Mouse (Mus musculus) T-helper 2 cell (primary cell): ENCODE measurements around the gene Guca2b.

Experiments used
- in situ Hi-C: fragments of 300-600 bp; cut with MboI, MseI; formaldehyde crosslinking; loops from one replicate; pipeline ENCODE4 v1.15.1; 2025; ENCODE audit warnings: high pct_unique_total_duplicates

Gene Guca2b

DNA sequence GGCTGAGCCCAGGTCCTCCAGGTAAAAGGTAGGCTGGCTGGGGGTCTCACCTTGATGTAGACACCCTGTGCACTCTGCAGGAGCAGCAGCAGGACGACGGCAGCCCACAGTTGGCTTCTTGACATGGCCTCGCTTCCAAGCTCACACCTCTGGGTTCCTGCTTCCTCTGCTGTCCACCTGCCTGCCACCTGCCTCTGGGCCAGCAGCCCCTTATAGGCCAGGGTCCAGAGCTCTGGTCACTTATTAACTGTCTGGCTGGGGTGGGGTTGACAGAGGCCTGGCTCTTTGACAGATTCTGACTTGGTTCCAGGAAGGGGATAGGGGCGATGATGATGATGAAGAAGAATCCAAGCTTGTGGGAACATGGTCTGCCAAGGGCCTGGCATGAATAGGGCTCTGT, at the start of gene Guca2b:
Gene Guca2b, minus strand, starts transcription at position 224 of the 400 bp plus-strand sequence.
- in situ Hi-C loops: no loop called here

GRCm38 (mm10) chr4:119707751-119708150, 49.0 kb upstream of the Guca2b start:
- in situ Hi-C loops: no loop called here

DNA sequence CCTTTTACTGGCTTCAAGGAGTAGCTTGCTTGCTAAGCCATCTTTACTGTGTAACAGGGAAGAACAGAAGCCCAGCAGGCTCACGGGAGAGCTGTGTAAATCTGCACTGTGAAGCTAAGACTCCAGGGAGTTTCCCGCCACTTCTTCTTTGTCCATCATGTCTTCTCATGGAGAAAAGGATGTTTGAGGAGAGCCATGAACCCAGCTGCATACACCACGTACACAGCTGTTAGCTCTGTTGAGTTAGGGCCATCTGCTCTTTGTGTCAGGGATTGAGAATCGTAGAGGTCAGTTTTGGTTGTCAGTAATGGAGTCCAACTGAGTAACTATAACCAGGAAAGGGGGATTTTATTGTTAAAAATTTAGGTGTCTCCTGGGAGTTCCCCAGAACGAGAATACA, 48.6 kb upstream of the Guca2b start:
- in situ Hi-C loops: no loop called here

- in situ Hi-C loops: no loop called here
Observed at GRCm38 (mm10) chr4:119703965-119704364, 45.2 kb upstream of the Guca2b start.

- in situ Hi-C loops: no loop called here
Observed at GRCm38 (mm10) chr4:119701269-119701954, 42.7 kb upstream of the Guca2b start.

DNA sequence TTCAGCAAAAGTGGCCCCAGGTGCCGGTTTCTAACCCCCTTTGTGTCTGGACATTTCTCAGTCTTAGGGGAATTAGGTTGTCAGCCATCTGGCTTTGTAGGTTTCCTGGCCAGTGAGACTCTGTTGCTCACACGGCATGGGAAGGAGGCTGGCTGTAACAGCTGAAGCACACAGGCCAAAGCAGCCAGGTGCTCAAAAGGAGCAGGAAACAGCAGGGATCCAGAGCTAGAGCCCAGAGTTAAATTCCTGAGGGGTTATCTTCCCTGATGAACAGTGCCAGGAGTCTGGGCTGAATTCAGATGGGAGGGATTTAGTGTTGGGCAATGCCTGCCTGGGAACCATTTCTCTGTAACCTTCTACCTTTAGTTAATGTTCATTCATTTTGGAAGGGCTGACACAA, 39.6 kb upstream of the Guca2b start:
- in situ Hi-C loops: loop anchor here (5.0 kb wide), 1 partner anchor 59 kb away; no protein-coding TSS in a partner anchor

DNA sequence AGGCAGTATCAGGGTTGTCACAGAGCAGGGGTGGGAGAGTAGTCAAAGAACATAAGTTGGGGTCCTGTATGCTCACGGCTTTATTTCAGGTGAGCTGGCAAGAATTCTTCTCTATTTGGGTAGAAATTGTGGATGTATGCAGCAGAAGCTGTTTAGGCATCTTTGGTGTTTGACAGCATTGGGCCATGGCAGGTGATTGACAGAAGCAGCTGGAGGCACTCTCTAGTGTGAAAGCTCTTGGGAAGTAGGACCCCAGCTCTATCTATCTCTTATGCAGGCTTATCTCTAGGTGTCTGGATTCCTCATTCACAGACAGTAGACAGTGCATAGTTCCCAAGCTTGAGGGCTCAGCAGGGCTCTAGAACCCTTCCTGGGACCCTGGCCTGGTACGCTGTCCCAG, 27.0 kb upstream of the Guca2b start:
- in situ Hi-C loops: no loop called here

- in situ Hi-C loops: no loop called here
Observed at GRCm38 (mm10) chr4:119682596-119682995, 23.8 kb upstream of the Guca2b start.

- in situ Hi-C loops: no loop called here
Observed at GRCm38 (mm10) chr4:119672685-119673084, 13.9 kb upstream of the Guca2b start.

DNA sequence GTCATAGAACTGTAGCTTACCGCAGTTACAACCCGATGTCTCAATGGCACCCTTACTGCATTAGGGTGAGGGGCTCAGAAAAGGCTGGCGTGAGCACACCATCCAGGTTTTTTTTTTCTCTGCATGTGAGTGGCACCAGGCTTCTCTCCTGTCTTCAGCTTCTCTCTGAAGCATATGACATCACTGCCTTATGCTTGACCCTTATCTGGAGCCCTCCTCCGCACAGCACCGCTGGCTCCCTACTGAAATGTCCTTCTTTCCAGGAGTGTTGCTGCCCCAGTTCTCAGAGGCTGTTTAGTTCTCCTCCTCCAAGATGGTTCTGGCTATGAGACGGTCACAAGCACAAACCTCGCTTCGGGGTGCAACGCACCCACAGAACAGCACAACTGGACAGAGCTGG, 12.4 kb upstream of the Guca2b start:
- in situ Hi-C loops: no loop called here

DNA sequence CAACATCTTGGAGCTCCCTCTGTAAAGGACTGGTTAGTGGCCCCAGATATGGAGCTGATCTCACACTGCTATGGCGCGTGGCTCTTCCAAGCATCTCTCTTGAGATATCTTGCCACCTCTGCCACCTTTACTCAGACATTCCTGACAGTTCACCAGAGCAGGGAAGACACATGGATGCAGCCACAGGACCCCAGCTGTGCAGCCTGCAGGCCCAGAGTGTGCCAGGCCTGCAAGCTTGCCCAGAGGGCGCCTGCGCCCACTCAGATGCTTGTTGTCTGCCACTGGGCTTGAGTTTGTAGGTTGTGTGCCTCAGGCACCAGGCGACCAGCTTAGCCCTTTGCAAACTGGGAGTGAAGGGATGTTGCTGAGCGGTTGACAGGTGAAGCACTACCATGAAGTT, 12.0 kb upstream of the Guca2b start:
- in situ Hi-C loops: no loop called here

- in situ Hi-C loops: no loop called here
Observed at GRCm38 (mm10) chr4:119670210-119670555, 11.4 kb upstream of the Guca2b start.

DNA sequence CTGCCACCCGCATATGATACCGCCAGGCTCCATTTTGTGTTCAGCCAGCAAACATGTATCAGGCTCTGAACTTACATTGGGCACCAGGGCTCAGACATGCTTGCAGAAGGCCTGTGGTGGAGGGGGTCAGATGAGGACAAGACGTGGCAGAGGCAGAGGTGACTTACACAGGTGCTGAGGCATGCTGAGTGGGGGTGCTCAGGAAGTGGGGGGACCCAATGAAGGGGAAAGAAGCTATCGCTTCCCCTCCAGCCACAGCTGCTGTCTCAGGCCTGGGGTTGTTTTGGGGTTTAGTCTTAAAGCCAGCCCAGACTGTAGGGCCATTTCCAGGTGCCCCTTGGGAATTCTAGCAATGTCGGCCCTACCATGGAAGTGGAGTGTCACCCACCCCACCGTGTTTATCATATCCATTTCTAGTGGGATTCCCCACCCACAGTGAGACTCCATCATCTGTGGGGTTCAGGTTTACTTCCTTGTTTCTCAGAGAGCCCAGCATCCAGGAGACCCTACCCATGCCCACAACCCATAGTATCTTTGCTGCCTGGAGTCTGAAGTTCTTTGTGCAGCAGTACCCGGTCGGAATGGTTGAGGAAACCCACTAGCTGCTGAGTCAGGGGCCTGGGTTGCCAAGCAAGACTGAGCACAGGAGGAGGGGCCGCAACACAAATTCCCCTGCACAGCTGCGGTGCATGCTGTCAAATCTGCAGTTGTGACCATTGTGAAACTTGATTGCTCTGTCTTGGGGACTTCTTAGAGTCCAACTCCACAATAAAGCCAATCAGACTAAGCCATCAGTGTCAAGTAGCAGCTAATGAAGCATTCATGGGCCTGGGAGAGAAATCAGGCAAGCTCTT, 10.8 kb upstream of the Guca2b start:
- in situ Hi-C loops: no loop called here

DNA sequence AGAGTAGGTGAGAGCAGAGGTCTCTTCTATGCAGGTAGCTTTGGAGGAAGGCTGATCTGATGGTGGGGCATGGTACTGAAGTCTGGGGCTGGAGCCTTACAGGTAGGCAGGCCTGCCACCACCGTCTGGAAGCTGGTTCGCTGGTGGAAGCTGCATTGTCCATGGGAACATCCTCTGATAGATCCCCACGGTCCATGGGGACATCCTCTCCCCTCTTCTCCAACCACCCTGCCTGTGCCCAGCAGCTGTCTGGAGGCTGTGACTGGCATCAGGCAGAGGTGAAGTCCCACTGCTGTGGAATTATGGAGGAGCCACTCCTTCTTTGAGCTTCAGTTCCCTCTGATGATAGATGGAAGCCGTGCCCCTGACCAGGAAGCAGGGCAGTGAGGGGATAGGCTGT, 9.8 kb upstream of the Guca2b start:
- in situ Hi-C loops: no loop called here

GRCm38 (mm10) chr4:119668185-119668584, 9.4 kb upstream of the Guca2b start:
- in situ Hi-C loops: no loop called here

- in situ Hi-C loops: no loop called here
Observed at GRCm38 (mm10) chr4:119667454-119667853, 8.7 kb upstream of the Guca2b start.

- in situ Hi-C loops: no loop called here
Observed at GRCm38 (mm10) chr4:119666116-119666515, 7.4 kb upstream of the Guca2b start.

DNA sequence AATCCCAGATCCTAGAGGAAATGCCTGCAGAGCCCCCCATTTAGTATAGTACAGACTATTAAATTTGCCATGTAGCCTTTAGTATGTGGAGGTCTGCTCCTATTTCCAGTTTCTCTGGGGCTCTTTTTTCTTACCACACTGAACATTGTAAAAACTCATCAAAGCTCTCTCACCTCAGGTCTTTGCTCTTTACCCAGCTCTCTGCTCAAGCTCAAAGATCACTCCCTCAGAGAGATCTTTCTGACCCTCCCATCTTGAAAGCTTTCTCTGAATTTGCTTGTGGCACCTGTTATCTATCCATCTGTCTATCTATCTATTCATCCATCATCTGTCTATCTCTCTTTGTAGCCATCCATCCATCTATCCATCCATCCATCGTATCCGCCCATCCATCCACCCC, 6.4 kb upstream of the Guca2b start:
- in situ Hi-C loops: no loop called here

DNA sequence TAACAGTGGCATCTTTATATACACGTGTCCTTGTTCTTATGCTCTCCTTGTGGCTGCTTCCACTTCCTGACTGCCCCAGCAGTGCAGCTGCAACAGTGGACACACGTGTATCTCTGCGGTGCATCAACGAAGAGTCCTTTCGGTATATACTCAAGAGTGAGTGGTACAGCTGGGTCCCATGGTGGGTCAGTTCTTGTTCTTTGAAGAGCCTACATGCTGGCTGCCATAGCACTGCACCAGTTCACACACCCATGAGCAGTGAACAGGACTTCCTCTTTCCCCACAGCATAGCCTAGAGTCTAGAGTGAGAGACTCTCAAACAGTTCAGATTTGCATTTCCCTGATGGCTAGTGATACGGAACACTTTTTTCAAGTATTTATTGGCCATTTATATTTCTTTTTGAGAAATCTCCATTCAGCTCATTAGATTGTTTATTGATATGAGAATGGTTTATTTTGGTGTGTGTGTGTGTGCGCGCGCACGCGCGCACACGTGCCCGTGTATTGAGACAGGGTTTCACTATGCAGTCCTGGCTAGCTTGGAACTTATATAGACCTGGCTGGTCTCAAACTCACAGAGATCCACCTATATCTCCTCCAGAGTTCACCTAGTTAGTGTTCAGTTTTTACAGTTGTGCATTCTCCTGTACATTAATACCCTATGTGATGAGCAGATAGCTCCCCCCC, 4.8 kb upstream of the Guca2b start:
- in situ Hi-C loops: no loop called here

DNA sequence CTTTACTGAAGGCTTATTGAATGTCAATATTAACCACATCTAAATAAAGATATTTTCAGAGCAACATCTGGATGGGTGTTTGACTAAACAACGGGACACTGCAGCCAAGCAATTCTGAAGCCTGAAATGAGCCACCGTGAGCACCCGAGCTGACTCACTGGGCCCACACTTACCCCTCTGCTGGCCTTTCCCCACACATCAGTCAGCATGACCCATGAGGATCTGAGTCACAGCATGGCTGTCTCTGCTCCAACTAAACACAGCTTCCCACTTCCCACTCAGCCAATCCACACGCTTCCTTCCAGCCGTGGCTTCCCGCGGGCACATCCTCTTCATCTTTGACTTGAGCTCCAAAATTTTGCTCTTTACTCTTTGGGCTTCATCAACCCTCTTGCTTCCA, 4.2 kb upstream of the Guca2b start:
- in situ Hi-C loops: no loop called here

GRCm38 (mm10) chr4:119662151-119662550, 3.4 kb upstream of the Guca2b start:
- in situ Hi-C loops: no loop called here

DNA sequence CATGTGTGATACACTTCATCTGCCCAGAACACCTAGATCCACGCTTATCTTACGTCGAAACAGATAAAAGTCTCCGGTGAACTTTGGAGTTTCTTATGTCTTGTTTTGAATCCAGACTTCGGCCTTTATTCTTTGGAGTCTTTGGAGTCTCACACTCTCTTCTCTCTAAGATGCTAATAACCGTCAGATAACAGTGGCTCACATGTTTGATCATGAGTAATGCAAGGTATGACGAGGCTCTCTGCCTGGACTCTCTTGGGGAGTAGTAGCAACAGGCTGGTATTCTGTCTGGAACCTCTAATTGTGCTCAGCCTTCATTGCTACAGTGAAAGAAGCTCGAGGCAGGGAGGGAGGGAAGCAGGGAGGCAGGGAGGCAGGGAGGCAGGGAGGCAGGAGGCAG, 1.3 kb upstream of the Guca2b start:
- in situ Hi-C loops: no loop called here

DNA sequence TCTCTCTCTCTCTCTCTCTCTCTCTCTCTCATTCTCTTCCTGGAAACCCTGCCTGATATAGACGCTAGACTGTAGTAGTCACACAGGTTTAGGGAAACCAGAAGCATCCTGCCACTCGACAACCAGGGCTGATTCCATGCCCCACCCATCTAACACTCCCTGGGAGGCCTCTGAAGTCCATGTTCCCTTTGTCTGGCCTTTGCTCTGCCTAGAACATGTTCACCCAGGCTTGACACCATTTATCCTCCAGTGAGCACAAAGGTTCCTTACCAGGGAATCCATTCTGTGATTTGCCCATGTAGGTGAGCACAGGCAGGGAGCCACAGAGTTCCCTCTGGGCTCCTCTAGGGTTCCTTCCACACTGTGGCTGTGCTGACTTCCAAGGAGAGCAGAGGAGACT, 508 bp downstream of the Guca2b start:
- in situ Hi-C loops: no loop called here
